Mouse (Mus musculus) embryonic facial prominence, embryonic 11.5 days (tissue): Measurements from ENCODE around the gene Olfr1499. TPM values are rescaled to one million over a fixed set of nuclear protein-coding genes. Genes with fewer than 3 reads are reported as not detected.
A peak's percentile ranks its signal among the peaks of the same experiment; 100 is the strongest.
"Not testable (repeated sequence)": the region's sequence is repeated elsewhere in the genome, so short reads cannot be mapped to it uniquely, and the experiment has no call there.

ENCODE experiments used
- ATAC-seq: fragments of 200-750 bp; cut with Nextera tagmentation; replicated peaks from 2 replicates; pipeline ENCODE4 v1.8.0; 2017; ENCODE audit warnings: low read depth; ENCODE audit not compliant: insufficient number of reproducible peaks, low FRiP score, low TSS enrichment
- DNase-seq: peaks from one replicate; pipeline ENCODE4 v3.0.0-alpha.2; 2015; ENCODE audit warnings: low spot score
- H3K27ac ChIP-seq: fragments of 300-500 bp; sonication (generic); replicated peaks from 2 replicates; pipeline ENCODE4 v1.5.1; 2014; ENCODE audit warnings: mild to moderate bottlenecking, low read depth, low read length, control low read depth
- H3K27me3 ChIP-seq: fragments of 300-500 bp; sonication (generic); 2 replicates; pipeline ENCODE4 v1.6.1; 2014; ENCODE audit warnings: mild to moderate bottlenecking, low read length, moderate library complexity, mixed read lengths; ENCODE audit not compliant: control insufficient read depth, insufficient read depth
- H3K36me3 ChIP-seq: fragments of 300-500 bp; sonication (generic); replicated peaks from 2 replicates; pipeline ENCODE4 v1.6.1; 2014; ENCODE audit warnings: low read depth, mild to moderate bottlenecking, low read length, moderate library complexity, mixed read lengths; ENCODE audit not compliant: control insufficient read depth, insufficient read depth
- H3K4me1 ChIP-seq: fragments of 300-500 bp; sonication (generic); 2 replicates; pipeline ENCODE4 v1.6.1; 2014; ENCODE audit warnings: low read length, mixed read lengths; ENCODE audit not compliant: control insufficient read depth, insufficient read depth
- H3K4me2 ChIP-seq: fragments of 300-500 bp; sonication (generic); 2 replicates; pipeline ENCODE4 v1.6.1; 2014; ENCODE audit warnings: low read depth, mild to moderate bottlenecking, control low read depth, low read length, moderate library complexity
- H3K4me3 ChIP-seq: fragments of 300-500 bp; sonication (generic); 2 replicates; pipeline ENCODE4 v1.5.1; 2014; ENCODE audit warnings: low read depth, low read length, control low read depth
- H3K9ac ChIP-seq: fragments of 300-500 bp; sonication (generic); replicated peaks from 2 replicates; pipeline ENCODE4 v1.6.1; 2014; ENCODE audit warnings: mild to moderate bottlenecking, control low read depth, low read length
- H3K9me3 ChIP-seq: fragments of 300-500 bp; sonication (generic); replicated peaks from 2 replicates; pipeline ENCODE4 v1.6.1; 2016; ENCODE audit warnings: mild to moderate bottlenecking, low read length, inconsistent platforms, mixed read lengths; ENCODE audit not compliant: control insufficient read depth
- WGBS: fragments of 180-500 bp; shearing (Covaris S2); extraction: QIAGEN DNeasy Blood & Tissue Kit; methylation state at CpG from one replicate; pipeline ENCODE4 v1.1.7; 2014; 5-methylcytosine and 5-hydroxymethylcytosine counted together
- polyA plus RNA-seq: library from polyadenylated mRNA; unstranded; fragments of >200 nt; fragmentation: Nextera tagmentation; extraction: Ambion mirVana; gene quantifications from 2 replicates; pipeline ENCODE4 v1.2.1, GENCODE M21; 2014

Gene Olfr1499
- not detected in 2 replicates for polyA plus RNA-seq

- H3K36me3 ChIP-seq, result no peaks in the 10 kb centered on the region
- no peak within 1 kb of the TSS for H3K27ac ChIP-seq
- no peak within 1 kb of the TSS for H3K4me2 ChIP-seq
- H3K9me3 ChIP-seq, result no peaks in the 10 kb centered on the region
- ATAC-seq (no peak), DNase-seq (no peak)
- no peaks in the 10 kb centered on the region for H3K4me1 ChIP-seq
- H3K9ac ChIP-seq, result no peak within 1 kb of the TSS
- H3K27me3 ChIP-seq, result no peaks in the 10 kb centered on the region
- H3K4me3 ChIP-seq, result no peak within 1 kb of the TSS
Measured at GRCm38 (mm10) chr19:13819347-13819746, at the start of gene Olfr1499. Olfr1499 (minus strand) TSS chr19:13819447.

- WGBS, result 81% methylated on average over 1 of the region's 1 CpGs
Measured at GRCm38 (mm10) chr19:13861495-13861894, 42.2 kb upstream of the Olfr1499 start, which contains the start of gene Olfr1502. Olfr1502 (plus strand) TSS chr19:13861795.

GRCm38 (mm10) chr19:13850592-13850991 lies 31.3 kb upstream of the Olfr1499 start, which contains the start of gene Olfr1501:
Olfr1501 (minus strand) TSS chr19:13850692.
- not testable (repeated sequence) for DNase-seq, H3K27me3 ChIP-seq, ATAC-seq, H3K4me3 ChIP-seq, H3K36me3 ChIP-seq, H3K4me1 ChIP-seq, H3K27ac ChIP-seq, H3K4me2 ChIP-seq, H3K9ac ChIP-seq, H3K9me3 ChIP-seq

More at GRCm38 (mm10) chr19:13861495-13861894, 42.2 kb upstream of the Olfr1499 start, which contains the start of gene Olfr1502:
- Histone ChIP-seq H3K4me3 (no peak within 1 kb of the TSS), H3K4me2 (no peak within 1 kb of the TSS), H3K4me1 (no peaks in the 10 kb centered on the region), H3K27ac (no peak within 1 kb of the TSS), H3K9me3 (no peaks in the 10 kb centered on the region), H3K27me3 (no peaks in the 10 kb centered on the region), H3K36me3 (no peaks in the 10 kb centered on the region), H3K9ac (no peak within 1 kb of the TSS)
- DNase-seq (no peak), ATAC-seq (no peak)

- no peak for DNase-seq
- no peaks in the 10 kb centered on the region for H3K4me1 ChIP-seq
- no peak for ATAC-seq
Measured at GRCm38 (mm10) chr19:13830388-13830787, 11.1 kb upstream of the Olfr1499 start, which contains the start of gene Olfr1500. Olfr1500 (minus strand) TSS chr19:13830488.

GRCm38 (mm10) chr19:13828447-13828846 lies 9.2 kb upstream of the Olfr1499 start:
- H3K4me2 ChIP-seq, result no peak overlapping the region
- ATAC-seq, result no peak
- no peaks in the 10 kb centered on the region for H3K27me3 ChIP-seq
- no peak overlapping the region for H3K27ac ChIP-seq
- H3K4me3 ChIP-seq, result no peak overlapping the region
- 81% methylated on average over 3 of the region's 3 CpGs for WGBS
- H3K4me1 ChIP-seq, result no peaks in the 10 kb centered on the region
- no peak for DNase-seq
- no peak overlapping the region for H3K9ac ChIP-seq
- no peaks in the 10 kb centered on the region for H3K36me3 ChIP-seq
- H3K9me3 ChIP-seq, result no peaks in the 10 kb centered on the region

More at GRCm38 (mm10) chr19:13830388-13830787, 11.1 kb upstream of the Olfr1499 start, which contains the start of gene Olfr1500:
- Histone ChIP-seq H3K36me3 (no peaks in the 10 kb centered on the region), H3K9ac (no peak within 1 kb of the TSS), H3K27me3 (no peaks in the 10 kb centered on the region), H3K27ac (no peak within 1 kb of the TSS), H3K9me3 (no peaks in the 10 kb centered on the region), H3K4me2 (no peak within 1 kb of the TSS), H3K4me3 (no peak within 1 kb of the TSS)

GRCm38 (mm10) chr19:13820847-13821246 lies 1.6 kb upstream of the Olfr1499 start:
- Histone ChIP-seq H3K4me3 (no peak overlapping the region), H3K36me3 (no peaks in the 10 kb centered on the region), H3K4me2 (no peak overlapping the region), H3K27me3 (no peaks in the 10 kb centered on the region), H3K9ac (no peak overlapping the region), H3K9me3 (no peaks in the 10 kb centered on the region), H3K4me1 (no peaks in the 10 kb centered on the region), H3K27ac (no peak overlapping the region)
- 64% methylated on average over 5 of the region's 5 CpGs for WGBS
- ATAC-seq, result no peak
- no peak for DNase-seq

GRCm38 (mm10) chr19:13818827-13819226 lies 420 bp downstream of the Olfr1499 start:
- DNase-seq, result peak; percentile 9
- H3K9me3 ChIP-seq, result no peaks in the 10 kb centered on the region
- WGBS, result 31% methylated on average over 5 of the region's 5 CpGs
- no peaks in the 10 kb centered on the region for H3K27me3 ChIP-seq
- no peak overlapping the region for H3K4me3 ChIP-seq
- H3K9ac ChIP-seq, result no peak overlapping the region
- H3K27ac ChIP-seq, result no peak overlapping the region
- H3K4me2 ChIP-seq, result no peak overlapping the region
- no peaks in the 10 kb centered on the region for H3K36me3 ChIP-seq
- no peaks in the 10 kb centered on the region for H3K4me1 ChIP-seq
- ATAC-seq, result no peak

- Histone ChIP-seq H3K27me3 (no peaks in the 10 kb centered on the region), H3K9ac (no peak overlapping the region), H3K4me3 (no peak overlapping the region), H3K9me3 (no peaks in the 10 kb centered on the region), H3K36me3 (no peaks in the 10 kb centered on the region), H3K27ac (no peak overlapping the region), H3K4me2 (no peak overlapping the region), H3K4me1 (no peaks in the 10 kb centered on the region)
- WGBS, result 68% methylated on average over 2 of the region's 2 CpGs
- ATAC-seq (no peak), DNase-seq (no peak)
Measured at GRCm38 (mm10) chr19:13812823-13813222, 6.4 kb downstream of the Olfr1499 start.
